Mouse (Mus musculus): ENCODE measurements around the gene Klk1b8. TPM values are rescaled to one million over a fixed set of nuclear protein-coding genes. Genes with fewer than 3 reads are reported as not detected.
"Not testable (repeated sequence)": the region's sequence is repeated elsewhere in the genome, so short reads cannot be mapped to it uniquely, and the experiment has no call there.

Gene Klk1b8
- not detected for total RNA-seq (2021)
- long read RNA-seq, experiment 1, result 0 reads
- long read RNA-seq, experiment 2, result 0 reads

- no peak for DNase-seq
Observed at GRCm38 (mm10) chr7:43950364-43950763, at the start of gene Klk1b8. Gene Klk1b8 (plus strand): TSS chr7:43950664.

GRCm38 (mm10) chr7:43914821-43915220 is 35.6 kb upstream of the Klk1b8 start:
- DNase-seq, result no peak

DNA sequence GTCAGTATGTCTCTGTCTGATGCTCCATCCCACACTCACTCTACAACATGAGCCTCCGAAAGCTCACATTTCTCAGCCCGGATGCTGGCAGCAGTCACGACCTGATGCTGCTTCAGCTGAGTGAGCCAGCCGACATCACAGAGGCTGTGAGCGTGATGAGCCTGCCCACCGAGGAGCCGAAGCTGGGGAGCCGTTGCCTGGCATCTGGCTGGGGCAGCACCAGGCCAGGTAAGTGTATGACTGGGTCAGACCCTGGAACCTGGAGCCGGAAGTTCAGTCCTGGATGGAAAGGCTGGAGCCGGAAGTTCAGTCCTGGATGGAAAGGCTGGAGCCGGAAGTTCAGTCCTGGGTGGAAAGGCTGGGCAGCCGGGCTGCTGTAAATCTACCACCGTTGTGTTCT is 32.0 kb upstream of the Klk1b8 start:
- no peak for DNase-seq

- DNase-seq, result no peak
Observed at GRCm38 (mm10) chr7:43918871-43919270, 31.6 kb upstream of the Klk1b8 start.

DNA sequence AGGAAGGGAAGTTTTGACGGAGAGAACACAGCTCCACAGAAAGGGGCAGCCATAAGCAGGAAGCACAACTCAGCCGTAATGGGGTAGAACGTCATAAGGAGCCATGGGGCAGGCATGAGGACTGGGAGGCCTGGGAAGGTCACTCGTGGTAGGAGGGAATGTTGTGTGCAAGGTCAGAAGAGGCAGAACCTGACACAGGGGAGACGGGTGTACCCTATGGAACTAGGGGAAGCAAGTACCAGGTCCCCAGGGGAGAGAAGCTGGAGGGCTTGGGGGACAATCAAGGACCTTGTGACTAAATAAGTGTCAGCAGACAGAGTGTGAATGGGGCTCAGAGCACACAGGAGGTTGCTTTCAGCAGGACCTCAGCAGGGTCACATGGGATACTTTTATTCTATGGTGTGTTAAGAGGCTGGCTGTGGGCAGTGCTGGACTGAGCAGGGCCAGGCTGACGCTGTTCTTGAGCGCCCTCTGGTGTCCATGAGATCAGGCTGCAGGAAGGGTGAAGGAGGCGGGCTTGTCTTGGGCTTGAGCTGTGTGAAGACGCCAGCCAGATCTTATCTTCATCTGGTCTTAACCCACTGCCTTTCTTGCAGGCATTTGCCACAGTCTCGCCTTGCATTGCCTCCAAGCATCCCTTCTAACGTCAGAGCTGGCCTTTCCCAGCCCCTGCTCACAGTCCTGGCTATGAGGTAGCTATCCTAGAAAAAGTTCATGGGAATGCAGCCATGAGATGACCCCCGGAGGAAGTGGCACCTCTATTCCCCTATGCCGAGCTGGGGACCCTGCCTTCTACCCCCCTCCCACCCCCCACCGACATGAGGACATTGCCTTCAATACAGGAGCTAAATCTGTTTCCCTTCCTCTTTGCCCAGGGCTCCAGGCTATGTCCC is 30.7 kb upstream of the Klk1b8 start:
- peak; percentile 54 to 69 for DNase-seq

- DNase-seq, result no peak
Observed at GRCm38 (mm10) chr7:43920582-43920981, 29.9 kb upstream of the Klk1b8 start.

DNA sequence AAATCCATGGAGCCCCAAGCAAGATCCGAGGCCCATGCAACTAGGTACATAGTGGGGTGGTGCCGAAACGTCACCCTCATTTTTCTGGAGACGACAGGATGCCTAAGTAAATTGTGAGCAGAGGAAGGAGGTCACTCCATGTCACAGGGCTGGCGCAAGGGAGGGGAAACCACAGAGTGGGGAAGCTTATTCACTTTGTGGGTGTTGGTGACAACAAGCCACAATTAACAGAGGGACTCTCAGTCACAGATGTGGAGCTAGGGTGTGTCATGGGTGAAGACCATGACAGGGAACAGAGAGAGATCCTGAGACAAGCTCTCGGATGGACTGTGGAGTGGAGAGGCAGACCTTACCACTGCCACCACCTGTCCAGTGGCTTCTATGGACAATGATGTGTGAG is 29.4 kb upstream of the Klk1b8 start:
- no peak for DNase-seq

GRCm38 (mm10) chr7:43921941-43922340 is 28.5 kb upstream of the Klk1b8 start:
- no peak for DNase-seq

DNA sequence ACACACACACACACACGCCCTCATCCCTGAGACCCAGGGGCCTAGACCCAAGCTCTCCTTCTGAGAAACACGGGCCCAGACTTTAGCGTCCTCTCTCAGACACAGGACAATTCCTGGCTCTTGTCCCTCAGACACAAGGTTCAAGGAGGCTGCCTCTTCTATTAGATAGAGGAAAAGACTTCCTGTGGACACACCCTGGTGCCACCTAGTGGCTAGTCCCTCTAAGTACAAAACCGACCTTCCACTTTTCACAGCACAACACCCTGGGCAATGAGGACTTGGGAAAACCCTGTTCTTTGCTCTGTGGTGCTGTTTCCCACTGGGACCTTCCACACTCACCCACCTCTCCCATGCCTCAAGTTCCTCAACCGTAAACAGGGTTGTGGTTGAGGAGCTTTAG is 24.5 kb upstream of the Klk1b8 start:
- DNase-seq, result no peak

GRCm38 (mm10) chr7:43928521-43928920 is 21.9 kb upstream of the Klk1b8 start:
- no peak for DNase-seq

DNA sequence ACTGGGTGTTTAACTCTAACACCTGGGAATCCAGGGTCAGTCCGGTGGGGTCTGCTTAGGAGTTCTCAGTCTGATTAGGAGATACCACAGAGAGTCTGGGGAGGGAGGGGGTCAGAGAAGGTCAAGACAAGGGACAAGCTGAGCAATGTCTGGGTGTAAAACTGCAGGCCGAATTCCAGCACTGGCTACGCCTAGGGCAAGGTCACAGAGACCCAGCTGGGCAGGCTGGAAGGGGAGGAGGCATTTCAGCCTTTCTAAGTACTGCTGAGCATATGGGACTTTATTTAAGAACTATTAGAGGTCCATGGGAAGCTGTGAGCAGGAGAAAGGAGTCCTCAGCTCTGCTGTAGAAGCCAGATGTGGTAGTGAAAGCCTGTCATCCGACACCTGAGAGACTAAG is 18.1 kb upstream of the Klk1b8 start:
- no peak for DNase-seq

- DNase-seq, result no peak
Observed at GRCm38 (mm10) chr7:43933440-43933839, 17.0 kb upstream of the Klk1b8 start, which contains the start of gene Klk15. Gene Klk15 (plus strand): TSS chr7:43933740.

DNA sequence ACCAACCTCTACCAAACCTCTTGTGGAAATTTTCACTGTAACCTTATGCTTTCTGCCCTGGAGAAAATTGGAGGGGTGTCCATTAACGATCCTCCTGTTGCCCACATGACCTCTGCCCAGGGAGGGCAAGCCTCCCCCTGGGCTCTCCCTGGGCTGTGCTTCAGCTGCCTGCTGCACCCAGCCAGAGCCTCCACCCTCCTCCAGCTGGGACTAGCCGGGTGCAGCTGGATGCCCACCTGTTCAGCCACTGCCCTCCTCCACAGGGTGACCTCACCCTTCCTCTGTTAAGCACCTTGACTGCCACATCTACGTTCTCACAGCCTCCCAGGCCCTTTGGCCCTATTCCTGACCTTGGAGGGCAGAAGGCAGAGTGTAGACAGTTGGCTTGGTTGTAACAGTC is 15.7 kb upstream of the Klk1b8 start:
- no peak for DNase-seq

- no peak for DNase-seq
Observed at GRCm38 (mm10) chr7:43936551-43936950, 13.9 kb upstream of the Klk1b8 start.

GRCm38 (mm10) chr7:43942293-43942692 is 8.2 kb upstream of the Klk1b8 start:
- not testable (repeated sequence) for DNase-seq

DNA sequence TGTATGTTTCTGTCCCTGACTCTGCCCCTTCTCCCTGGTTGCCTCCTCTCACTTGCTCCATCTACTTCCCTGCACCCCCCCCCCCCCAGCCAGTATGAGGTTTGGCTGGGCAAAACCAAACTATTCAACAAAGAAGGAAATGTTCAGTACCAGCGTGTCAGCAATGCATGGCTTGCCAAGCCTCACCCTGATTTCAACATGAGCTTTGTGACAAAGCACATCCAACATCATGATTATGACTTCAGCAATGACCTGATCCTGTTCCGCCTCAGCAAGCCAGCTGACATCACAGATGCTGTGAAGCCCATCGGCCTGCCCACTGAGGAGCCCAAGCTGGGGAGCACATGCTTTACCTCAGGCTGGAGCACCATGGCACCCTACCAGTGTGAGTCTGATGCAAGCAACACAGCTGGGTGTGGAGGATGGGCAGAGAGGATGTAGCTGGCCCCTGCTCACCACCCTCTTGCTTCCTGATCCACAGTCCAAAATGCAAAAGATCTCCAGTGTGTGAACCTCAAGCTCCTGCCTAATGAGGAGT is 5.7 kb upstream of the Klk1b8 start:
- DNase-seq, result no peak

DNA sequence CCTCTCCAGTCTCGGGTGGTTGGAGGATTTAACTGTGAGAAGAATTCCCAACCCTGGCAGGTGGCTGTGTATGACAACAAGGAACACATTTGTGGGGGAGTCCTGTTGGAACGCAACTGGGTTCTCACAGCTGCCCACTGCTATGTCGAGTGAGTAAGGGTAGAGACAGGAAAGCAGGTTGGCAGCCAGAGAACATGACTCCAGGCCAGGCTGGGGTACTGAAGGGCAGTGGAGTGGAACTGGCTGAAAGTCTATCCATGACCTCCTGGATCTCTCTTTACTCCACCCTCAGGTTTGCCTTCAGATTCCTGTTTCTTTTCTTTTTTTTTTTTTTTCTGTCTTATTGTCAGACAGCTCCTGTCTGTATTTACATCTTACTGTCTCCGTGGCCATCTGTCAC is 2.2 kb downstream of the Klk1b8 start:
- DNase-seq, result no peak

DNA sequence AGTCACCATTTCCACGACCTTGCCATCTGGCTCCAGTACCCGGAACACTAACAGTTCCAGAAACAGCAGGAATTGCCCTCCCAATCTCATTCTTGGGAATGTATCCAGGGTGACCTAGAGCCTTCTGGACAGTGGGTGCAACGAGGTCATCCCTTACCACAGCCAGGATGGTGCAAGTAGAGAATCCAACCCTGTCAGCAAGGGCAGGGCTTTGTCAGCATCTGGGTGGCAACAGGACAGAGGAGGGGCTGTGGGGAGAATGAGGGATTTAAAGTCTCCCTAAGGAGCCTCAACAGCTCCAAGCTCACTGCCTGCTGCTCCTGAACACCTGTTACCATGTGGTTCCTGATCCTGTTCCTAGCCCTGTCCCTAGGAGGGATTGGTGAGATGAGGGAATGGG is 16.0 kb downstream of the Klk1b8 start, which contains the start of gene Klk1b1:
Klk1b1 (plus strand) TSS at position 301 of the 400 bp plus-strand sequence.
- no peak for DNase-seq

DNA sequence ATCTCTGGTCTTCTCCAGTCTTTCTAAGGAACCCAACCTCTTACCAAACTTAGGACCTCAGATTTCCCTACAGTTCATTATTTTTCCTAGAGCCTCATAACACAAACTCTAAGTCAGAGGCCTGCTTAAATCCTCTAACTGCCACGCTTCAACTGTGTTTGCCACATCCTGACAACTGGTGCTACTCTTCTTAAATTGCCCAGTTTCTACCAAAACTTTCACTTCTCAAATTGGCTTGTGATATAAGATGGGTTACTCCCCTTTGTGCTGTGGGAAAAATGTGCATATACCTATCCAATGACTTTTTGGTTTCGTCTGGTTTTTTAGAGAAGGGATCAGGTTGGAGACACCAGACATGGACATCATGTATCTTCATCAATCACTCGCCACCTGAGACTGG is 16.6 kb downstream of the Klk1b8 start:
- no peak for DNase-seq

GRCm38 (mm10) chr7:43967612-43968011 is 17.1 kb downstream of the Klk1b8 start:
- DNase-seq, result no peak

DNA sequence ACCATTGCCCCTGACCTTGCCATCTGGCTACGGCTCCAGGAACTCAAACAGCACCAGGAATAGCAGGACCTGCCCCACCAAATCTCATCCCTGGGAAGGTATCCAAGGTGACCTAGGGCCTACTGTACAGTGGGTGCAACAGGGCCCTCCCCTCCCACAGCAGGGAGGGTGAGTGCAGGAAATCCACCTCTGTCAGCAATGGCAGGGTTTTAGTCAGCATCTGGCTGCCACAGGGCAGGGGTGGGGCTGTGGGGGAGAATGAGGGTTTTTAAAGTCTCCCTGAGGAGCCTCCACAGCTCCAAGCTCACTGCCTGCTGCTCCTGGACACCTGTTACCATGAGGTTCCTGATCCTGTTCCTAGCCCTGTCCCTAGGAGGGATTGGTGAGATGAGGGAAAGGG is 25.3 kb downstream of the Klk1b8 start, which contains the start of gene Klk1b9:
Klk1b9 (plus strand) TSS at position 301 of the 400 bp plus-strand sequence.
- DNase-seq, result not testable (repeated sequence)

DNA sequence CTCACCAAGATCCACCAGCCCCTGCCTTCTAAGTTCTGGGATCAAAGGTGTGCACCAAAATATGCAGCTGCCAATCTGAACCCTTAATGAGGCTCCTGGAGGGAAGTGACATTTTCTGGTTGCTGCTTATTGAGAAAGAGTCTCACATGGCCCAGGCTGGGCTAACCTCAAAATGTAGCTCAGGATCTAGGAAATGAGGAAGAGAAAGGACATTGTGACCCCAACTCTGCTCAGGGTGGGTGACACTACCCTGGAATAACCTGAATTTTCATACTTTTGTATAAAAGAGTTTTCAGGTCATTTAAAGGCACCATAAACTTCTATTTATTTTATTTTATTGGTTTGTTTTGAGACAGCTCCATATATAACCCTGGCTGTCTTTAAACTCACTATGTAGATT is 35.2 kb downstream of the Klk1b8 start:
- no peak for DNase-seq

DNA sequence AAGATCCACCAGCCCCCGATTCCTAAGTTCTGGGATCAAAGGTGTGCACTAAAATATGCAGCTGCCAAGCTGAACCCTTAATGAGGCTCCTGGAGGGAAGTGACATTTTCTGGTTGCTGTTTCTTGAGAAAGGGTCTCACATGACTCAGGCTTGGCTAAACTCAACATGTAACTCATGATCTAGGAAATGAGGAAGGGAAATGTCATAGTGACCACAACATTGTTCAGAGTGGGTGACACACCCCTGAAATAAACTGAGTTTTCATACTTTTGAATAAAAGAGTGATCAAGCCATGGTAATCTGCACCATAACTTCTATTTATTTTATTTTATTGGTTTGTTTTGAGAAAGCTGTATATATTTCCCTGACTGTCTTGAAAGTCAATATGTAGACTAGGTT is 44.4 kb downstream of the Klk1b8 start:
- not testable (repeated sequence) for DNase-seq

DNA sequence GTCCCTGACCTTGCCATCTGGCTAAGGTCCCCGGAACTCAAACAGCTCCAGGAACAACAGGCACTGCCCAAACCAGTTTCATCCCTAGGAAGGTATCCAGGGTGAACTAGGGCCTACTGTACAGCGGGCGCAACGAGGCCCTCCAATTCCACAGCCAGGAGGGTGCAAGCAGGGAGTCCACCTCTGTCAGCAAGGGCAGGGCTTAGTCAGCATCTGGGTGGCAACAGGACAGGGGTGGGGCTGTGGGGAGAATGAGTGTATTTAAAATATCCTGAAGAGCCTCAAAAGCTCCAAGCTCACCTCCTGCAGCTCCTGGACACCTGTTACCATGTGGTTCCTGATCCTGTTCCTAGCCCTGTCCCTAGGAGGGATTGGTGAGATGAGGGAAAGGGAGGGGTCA is 45.1 kb downstream of the Klk1b8 start, which contains the start of gene Klk1b11:
Klk1b11 (plus strand) TSS at position 301 of the 400 bp plus-strand sequence.
- not testable (repeated sequence) for DNase-seq
